Mouse (Mus musculus) neural tube, embryonic 15.5 days (tissue): ENCODE measurements at regions not wholly inside any gene's neighbourhood (a gene's known extent, or its start where the extent isn't known, plus 50 kb on each side); places are given as distances from the start of the nearest gene placed in this dataset.

Experiments used
- ATAC-seq: fragments of 200-750 bp; cut with Nextera tagmentation; 2 replicates; pipeline ENCODE4 v1.8.0; 2017; ENCODE audit warnings: mild to moderate bottlenecking, moderate TSS enrichment, moderate library complexity; ENCODE audit not compliant: low FRiP score
- H3K27ac ChIP-seq: fragments of 300-500 bp; sonication (generic); replicated peaks from 2 replicates; pipeline ENCODE4 v1.5.1; 2015; ENCODE audit warnings: mild to moderate bottlenecking, inconsistent platforms
- H3K27me3 ChIP-seq: fragments of 300-500 bp; sonication (generic); replicated peaks from 2 replicates; pipeline ENCODE4 v1.6.1; 2015; ENCODE audit warnings: inconsistent platforms
- H3K36me3 ChIP-seq: fragments of 300-500 bp; sonication (generic); 2 replicates; pipeline ENCODE4 v1.6.1; 2015; ENCODE audit warnings: inconsistent platforms
- H3K4me1 ChIP-seq: fragments of 300-500 bp; sonication (generic); 2 replicates; pipeline ENCODE4 v1.6.1; 2015; ENCODE audit warnings: inconsistent platforms
- H3K4me2 ChIP-seq: fragments of 300-500 bp; sonication (generic); 2 replicates; pipeline ENCODE4 v1.6.1; 2015; ENCODE audit warnings: inconsistent platforms, mild to moderate bottlenecking, moderate library complexity
- H3K4me3 ChIP-seq: fragments of 300-500 bp; sonication (generic); replicated peaks from 2 replicates; pipeline ENCODE4 v1.5.1; 2015; ENCODE audit warnings: mild to moderate bottlenecking, inconsistent platforms
- H3K9ac ChIP-seq: fragments of 300-500 bp; sonication (generic); replicated peaks from 2 replicates; pipeline ENCODE4 v1.6.1; 2015; ENCODE audit warnings: mild to moderate bottlenecking, inconsistent platforms
- H3K9me3 ChIP-seq: fragments of 300-500 bp; sonication (generic); replicated peaks from 2 replicates; pipeline ENCODE4 v1.6.1; 2016; ENCODE audit warnings: inconsistent platforms
- WGBS: fragments of 180-500 bp; shearing (Covaris S2); methylation state at CpG from one replicate; pipeline ENCODE4 v1.1.7; 2015; ENCODE audit warnings: mixed read lengths; 5-methylcytosine and 5-hydroxymethylcytosine counted together

DNA sequence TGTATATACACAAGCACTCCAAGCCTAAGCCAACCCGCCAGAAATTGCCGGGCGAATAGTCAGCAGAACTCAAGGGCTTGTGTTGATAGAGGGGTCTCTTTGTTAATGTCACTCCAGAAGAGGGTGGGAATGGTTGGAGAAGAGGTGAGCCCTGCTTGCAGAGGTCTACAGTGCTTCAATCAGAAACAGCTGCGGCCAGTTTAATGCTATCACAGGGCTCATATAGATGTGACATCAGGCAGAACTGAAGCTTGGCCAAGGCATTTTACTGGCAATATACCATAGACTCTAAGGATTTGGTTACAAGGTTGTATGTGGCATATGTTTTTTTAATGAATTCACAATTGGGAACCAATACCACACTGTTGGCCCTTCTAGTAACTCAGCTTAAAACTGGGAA is 787.4 kb downstream of the 5730522E02Rik start:
- Histone ChIP-seq H3K4me1 (no peaks in the 10 kb centered on the region), H3K27me3 (no peaks in the 10 kb centered on the region), H3K4me2 (no peak overlapping the region), H3K9me3 (no peaks in the 10 kb centered on the region), H3K4me3 (no peak overlapping the region), H3K9ac (no peak overlapping the region), H3K27ac (no peak overlapping the region), H3K36me3 (no peaks in the 10 kb centered on the region)
- ATAC-seq, result no peak
- 91% methylated on average over 4 of the region's 4 CpGs for WGBS

DNA sequence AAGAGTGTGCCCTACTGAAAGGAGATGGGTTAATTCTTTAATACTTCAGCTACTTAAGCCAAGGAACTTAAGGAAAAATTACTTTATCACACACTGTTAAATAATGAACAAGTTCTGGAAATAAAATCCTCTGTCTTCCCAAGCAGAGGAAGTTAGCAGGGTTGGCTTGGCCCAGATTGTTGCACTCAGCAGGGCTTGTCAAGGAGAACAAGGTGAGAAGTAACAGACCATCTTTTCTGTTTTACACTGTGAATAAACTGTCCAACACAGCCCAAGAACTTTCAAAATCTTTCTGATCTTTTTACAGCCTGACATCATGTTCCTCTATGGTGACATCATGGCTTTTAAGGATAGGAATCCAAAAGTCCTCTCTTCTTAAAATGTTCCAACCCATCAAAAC is 789.1 kb downstream of the 5730522E02Rik start:
- Histone ChIP-seq H3K4me1 (no peaks in the 10 kb centered on the region), H3K27ac (no peak overlapping the region), H3K4me2 (no peak overlapping the region), H3K36me3 (no peaks in the 10 kb centered on the region), H3K27me3 (no peaks in the 10 kb centered on the region), H3K9me3 (no peaks in the 10 kb centered on the region), H3K4me3 (no peak overlapping the region), H3K9ac (no peak overlapping the region)
- no peak for ATAC-seq

DNA sequence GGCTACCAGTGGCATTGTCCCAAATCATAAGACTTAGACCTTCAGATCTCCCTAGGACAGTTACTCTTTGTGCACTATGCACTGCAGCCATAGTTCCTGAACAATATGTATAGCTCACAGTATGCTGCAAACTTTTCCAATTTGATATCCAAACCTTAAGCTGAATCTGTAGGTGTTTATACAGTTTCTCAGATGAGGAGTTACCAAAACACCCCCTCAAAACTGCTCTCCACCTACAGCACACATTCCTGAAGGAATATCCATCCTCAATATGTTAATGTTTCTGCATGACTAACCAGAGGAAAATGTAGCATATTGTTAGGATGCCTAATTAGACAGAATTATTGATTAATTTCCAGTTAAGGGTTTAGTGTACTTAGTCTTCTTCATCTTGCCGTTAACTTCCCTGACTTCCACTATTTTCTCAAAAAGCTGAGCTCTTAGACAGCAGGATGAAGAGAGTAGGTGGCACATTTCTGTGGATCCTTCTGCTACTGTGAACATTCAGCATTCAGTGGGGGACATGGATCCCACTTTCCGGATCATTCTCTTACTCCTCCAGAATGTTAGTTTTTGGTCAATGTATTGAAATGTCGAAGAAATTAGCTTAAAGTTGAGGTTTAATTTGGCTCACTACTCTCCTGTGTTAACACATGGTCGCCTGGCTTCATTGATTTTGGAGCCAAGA is 800.0 kb downstream of the 5730522E02Rik start:
- H3K27ac ChIP-seq, result no peak overlapping the region
- H3K27me3 ChIP-seq, result no peaks in the 10 kb centered on the region
- WGBS, result 83% methylated on average over 4 of the region's 4 CpGs
- ATAC-seq, result no peak
- no peaks in the 10 kb centered on the region for H3K9me3 ChIP-seq
- no peaks in the 10 kb centered on the region for H3K4me1 ChIP-seq
- H3K4me3 ChIP-seq, result no peak overlapping the region
- H3K4me2 ChIP-seq, result no peak overlapping the region
- no peak overlapping the region for H3K9ac ChIP-seq
- H3K36me3 ChIP-seq, result no peaks in the 10 kb centered on the region

DNA sequence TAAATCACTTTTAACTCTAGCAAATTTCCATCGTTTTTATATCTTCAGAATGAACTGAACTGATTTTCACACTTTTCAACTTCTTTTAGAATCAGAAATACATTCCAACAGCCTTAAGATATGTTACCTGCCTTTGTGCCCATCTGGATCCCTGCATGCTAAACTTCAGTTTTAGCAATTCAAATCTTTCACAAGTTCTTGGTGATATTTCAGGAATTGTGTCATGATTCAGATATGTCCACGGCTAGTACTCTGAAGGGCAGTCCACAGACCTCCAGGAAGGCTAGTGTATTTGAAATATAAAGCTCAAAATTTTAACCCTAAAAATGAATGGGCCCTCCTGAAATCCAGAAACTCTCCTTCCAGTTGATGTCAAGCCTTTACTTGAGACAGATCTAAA is 818.9 kb downstream of the 5730522E02Rik start:
- no peak for ATAC-seq

DNA sequence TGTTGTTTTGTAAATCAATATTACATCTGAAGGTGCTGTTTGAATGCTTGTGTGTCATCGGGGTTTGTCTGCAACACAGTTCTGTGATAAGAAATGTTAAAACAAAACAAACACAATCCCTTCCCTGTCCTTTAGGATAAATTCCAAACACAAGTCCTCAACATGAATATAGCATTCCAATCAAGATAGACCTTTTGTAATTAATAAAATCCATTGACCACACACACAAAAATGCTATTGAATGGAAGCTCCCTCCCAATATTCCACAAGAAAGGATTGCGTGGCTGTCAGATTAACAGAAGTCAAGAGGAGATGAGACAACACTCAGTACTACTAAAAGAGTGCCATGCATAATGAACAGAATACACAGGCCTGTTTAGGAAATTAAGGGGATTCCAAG is 843.5 kb downstream of the 5730522E02Rik start:
- no peak overlapping the region for H3K27ac ChIP-seq
- no peak overlapping the region for H3K4me2 ChIP-seq
- H3K4me3 ChIP-seq, result no peak overlapping the region
- no peaks in the 10 kb centered on the region for H3K4me1 ChIP-seq
- H3K27me3 ChIP-seq, result no peaks in the 10 kb centered on the region
- H3K9ac ChIP-seq, result no peak overlapping the region
- H3K36me3 ChIP-seq, result no peaks in the 10 kb centered on the region
- no peak for ATAC-seq
- H3K9me3 ChIP-seq, result no peaks in the 10 kb centered on the region
- WGBS, result 82% methylated on average over 2 of the region's 2 CpGs

More for the DNA sequence above, 818.9 kb downstream of the 5730522E02Rik start:
- WGBS, result 66% methylated on average over 2 of the region's 2 CpGs
- H3K4me3 ChIP-seq, result no peak overlapping the region
- no peak overlapping the region for H3K27ac ChIP-seq
- H3K27me3 ChIP-seq, result no peaks in the 10 kb centered on the region
- H3K4me2 ChIP-seq, result no peak overlapping the region
- H3K9ac ChIP-seq, result no peak overlapping the region
- H3K9me3 ChIP-seq, result no peaks in the 10 kb centered on the region
- H3K36me3 ChIP-seq, result no peaks in the 10 kb centered on the region
- H3K4me1 ChIP-seq, result no peaks in the 10 kb centered on the region

DNA sequence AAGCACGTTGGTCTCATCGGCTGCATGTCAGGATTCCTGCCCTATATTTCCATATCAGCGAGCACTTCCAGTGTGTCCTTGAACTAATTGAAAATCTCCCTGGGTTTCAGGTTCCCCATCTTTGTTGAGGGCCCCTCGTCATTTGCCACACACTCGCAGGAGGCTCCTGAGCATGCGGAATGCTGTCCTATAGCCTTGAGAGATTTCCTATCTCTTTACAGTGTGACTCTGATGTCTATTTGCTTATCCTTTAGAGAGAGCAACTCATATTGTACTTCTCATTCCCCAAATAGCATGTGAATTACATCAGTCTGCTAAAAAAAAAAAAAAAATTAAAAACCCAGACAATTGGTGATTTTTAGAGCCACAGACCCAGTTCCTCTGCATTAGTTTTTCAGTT is 845.1 kb downstream of the 5730522E02Rik start:
- Histone ChIP-seq H3K36me3 (no peaks in the 10 kb centered on the region), H3K4me1 (no peaks in the 10 kb centered on the region), H3K4me2 (no peak overlapping the region), H3K27me3 (no peaks in the 10 kb centered on the region), H3K9me3 (no peaks in the 10 kb centered on the region), H3K9ac (no peak overlapping the region), H3K4me3 (no peak overlapping the region), H3K27ac (no peak overlapping the region)
- 58% methylated on average over 6 of the region's 6 CpGs for WGBS
- no peak for ATAC-seq

DNA sequence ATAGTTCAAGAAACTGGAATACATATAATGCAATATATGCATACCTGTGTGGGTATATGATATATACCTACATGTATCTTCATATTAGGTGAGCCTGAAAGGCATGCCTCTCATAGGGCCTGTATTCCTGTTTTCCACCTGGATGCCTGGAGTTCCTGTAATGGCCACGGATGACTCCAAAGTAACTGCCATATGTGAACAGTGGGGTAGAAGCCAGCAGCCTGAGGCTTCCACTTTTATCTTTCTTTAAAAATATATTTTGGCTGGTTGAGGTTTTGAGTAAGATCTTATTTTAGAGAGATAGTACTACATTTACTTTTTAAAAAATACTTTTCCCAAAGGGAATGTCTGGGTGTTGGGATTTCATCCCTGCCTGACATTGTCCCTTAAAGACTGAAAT is 850.8 kb downstream of the 5730522E02Rik start:
- Histone ChIP-seq H3K4me1 (peaks cover 20% of the 10 kb centered on the region), H3K4me3 (no peak overlapping the region), H3K9ac (no peak overlapping the region), H3K36me3 (no peaks in the 10 kb centered on the region), H3K9me3 (no peaks in the 10 kb centered on the region), H3K27me3 (no peaks in the 10 kb centered on the region), H3K27ac (no peak overlapping the region), H3K4me2 (no peak overlapping the region)
- WGBS, result 76% methylated on average over 1 of the region's 1 CpGs
- ATAC-seq, result no peak

DNA sequence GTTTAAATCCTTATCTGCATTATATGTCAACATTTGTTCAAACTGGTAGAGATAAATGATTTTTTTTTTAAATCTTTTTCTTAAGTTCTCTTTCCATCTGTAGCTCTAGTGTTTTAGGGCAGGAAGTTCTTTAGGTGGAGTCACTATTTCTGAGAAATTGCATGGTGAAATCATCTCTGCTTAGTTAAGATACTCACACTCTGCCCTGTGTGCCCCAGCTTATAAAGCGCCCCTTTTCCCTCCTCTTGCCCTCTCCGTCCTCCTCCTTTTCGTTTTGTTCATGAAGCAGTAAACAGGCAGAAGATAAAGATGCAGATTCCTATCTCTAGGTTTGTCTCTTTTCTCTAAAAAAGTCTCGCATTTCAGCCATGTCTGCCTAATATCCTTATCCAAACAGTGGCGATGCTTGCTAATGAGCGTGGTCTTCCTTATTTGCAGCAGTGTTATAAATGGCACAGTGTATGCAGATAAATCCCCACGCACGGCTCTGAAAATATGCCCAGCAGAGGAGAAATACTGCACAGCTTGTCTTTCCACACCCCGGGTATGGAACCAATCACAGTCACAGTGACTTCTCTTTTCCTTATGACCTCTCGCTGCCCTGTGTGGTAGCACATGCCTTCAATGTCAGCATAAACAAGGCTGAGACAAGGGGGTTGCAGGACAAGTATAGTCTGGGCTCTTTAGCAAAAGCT is 852.7 kb downstream of the 5730522E02Rik start:
- ATAC-seq, result peak; percentile 69; the same call in 1 of the 2 replicates
- 4% methylated on average over 10 of the region's 10 CpGs for WGBS

DNA sequence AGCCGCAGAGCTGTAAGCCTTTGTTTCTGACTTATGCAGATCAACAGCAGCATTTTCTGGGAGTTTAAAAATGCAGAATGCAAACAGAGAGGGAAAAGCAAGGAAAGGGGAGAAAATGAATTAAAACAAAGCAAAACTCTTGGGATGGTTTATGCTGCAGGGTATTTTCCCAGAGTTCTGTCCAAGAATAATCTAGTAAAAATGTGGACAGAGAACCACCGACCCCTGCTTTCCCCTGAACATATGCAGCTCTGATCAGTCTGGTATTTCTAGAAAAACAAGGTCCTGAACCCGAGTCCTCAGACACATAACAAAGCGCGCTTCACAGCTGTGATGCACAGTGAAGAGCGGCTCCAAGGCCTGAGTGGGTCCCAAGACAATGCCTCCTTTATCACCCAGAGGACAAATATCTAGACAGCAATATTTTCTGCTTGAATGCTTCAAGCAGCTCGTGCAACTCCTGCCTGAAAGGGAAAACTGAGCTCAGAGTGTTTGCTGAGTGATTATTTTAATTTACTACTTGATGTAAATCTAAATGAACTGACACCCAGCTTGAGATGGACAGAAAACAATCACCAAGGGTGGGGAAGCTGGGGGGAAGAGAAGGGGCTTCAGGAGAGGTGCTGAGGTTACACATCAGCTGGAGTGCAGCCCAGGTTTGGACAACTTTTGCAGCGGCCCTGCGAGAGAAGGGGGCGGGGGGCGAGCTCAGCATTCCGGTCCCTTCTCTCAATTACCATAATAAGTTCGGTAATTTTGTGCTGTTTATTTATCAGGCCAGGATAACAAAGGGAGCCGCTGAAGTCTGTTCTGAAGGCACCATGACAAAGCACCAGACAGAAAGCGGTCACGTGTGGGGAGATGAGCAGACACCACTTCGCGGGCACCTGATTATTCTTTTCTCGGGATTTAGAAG is 853.6 kb downstream of the 5730522E02Rik start:
- Histone ChIP-seq H3K27ac (peak overlapping the region; percentile 60; the same call in 1 of the 2 replicates), H3K27me3 (no peaks in the 10 kb centered on the region), H3K4me1 (peaks cover 20% of the 10 kb centered on the region), H3K4me3 (peak overlapping the region; percentile 34), H3K9me3 (no peaks in the 10 kb centered on the region), H3K36me3 (no peaks in the 10 kb centered on the region), H3K4me2 (peak overlapping the region; percentile 65), H3K9ac (peak overlapping the region; percentile 34; the same call in 1 of the 2 replicates)
- WGBS, result 2% methylated on average over 19 of the region's 19 CpGs
- peak; percentile 87 for ATAC-seq

More for the DNA sequence above, 852.7 kb downstream of the 5730522E02Rik start:
- peak overlapping the region; percentile 34 for H3K4me3 ChIP-seq
- H3K27me3 ChIP-seq, result no peaks in the 10 kb centered on the region
- H3K4me2 ChIP-seq, result peak overlapping the region; percentile 65
- no peaks in the 10 kb centered on the region for H3K9me3 ChIP-seq
- H3K27ac ChIP-seq, result 0 out of 2 replicates have a peak overlapping the region, but pooled peaks have one; percentile 60
- H3K4me1 ChIP-seq, result peaks cover 20% of the 10 kb centered on the region
- H3K36me3 ChIP-seq, result no peaks in the 10 kb centered on the region
- H3K9ac ChIP-seq, result peak overlapping the region; percentile 34; the same call in 1 of the 2 replicates

DNA sequence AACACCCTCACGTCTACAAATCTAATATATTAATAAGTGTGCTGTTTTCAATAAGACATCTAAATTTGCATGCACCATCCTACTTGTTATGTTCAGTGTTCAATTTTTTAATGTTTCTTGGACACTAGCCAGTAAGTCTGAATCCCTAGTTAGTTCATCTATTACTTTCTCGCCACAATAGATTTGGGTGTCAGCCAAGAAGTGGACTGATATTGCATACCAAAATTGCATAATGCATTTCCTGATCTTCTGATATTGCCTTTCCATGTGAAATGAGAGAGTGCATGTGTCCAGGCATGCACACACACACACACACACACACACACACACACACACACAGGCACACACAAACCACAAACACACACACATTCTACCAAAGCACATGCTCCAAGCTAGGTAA is 874.9 kb downstream of the 5730522E02Rik start:
- no peaks in the 10 kb centered on the region for H3K4me1 ChIP-seq
- H3K36me3 ChIP-seq, result no peaks in the 10 kb centered on the region
- no peak overlapping the region for H3K4me2 ChIP-seq
- no peak overlapping the region for H3K27ac ChIP-seq
- 55% methylated on average over 2 of the region's 2 CpGs for WGBS
- no peak overlapping the region for H3K9ac ChIP-seq
- H3K4me3 ChIP-seq, result no peak overlapping the region
- no peaks in the 10 kb centered on the region for H3K9me3 ChIP-seq
- no peaks in the 10 kb centered on the region for H3K27me3 ChIP-seq
- no peak for ATAC-seq

DNA sequence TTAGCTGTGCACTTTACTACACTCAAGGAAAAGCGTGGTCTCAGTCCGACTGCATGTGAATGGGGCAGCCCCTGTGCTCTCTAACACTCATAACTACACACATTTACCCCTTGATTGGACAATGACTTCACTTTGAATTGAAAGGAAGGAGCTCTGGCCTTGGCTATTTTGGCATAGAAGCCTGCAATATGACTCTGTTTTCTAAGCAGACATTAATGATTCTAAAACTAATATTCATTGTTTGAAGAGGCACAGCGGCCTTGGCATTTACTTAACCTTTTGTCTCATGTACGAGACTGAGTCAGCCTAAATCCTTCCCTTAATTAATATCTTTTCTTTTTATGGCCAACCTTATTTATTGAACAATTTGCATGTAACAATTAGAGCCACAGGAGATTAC is 879.9 kb downstream of the 5730522E02Rik start:
- Histone ChIP-seq H3K36me3 (no peaks in the 10 kb centered on the region), H3K9me3 (no peaks in the 10 kb centered on the region), H3K4me2 (no peak overlapping the region), H3K27me3 (no peaks in the 10 kb centered on the region), H3K27ac (no peak overlapping the region), H3K4me1 (no peaks in the 10 kb centered on the region), H3K4me3 (no peak overlapping the region), H3K9ac (no peak overlapping the region)
- no peak for ATAC-seq
- WGBS, result 65% methylated on average over 4 of the region's 4 CpGs
